Mouse (Mus musculus) heart, embryonic 16.5 days (tissue): ENCODE measurements around the gene Bptf. TPM values are rescaled to one million over a fixed set of nuclear protein-coding genes. Genes with fewer than 3 reads are reported as not detected.
"Not testable (repeated sequence)": the region's sequence is repeated elsewhere in the genome, so short reads cannot be mapped to it uniquely, and the experiment has no call there.

Experiments used
- ATAC-seq: fragments of 200-750 bp; cut with Nextera tagmentation; replicated peaks from 2 replicates; pipeline ENCODE4 v1.8.0; 2017; ENCODE audit warnings: moderate number of reproducible peaks; ENCODE audit not compliant: insufficient read depth, low FRiP score; ENCODE audit errors: extremely low read depth
- H3K27ac ChIP-seq: fragments of 300-500 bp; sonication (generic); 2 replicates; pipeline ENCODE4 v1.5.1; 2014; ENCODE audit warnings: mild to moderate bottlenecking, low read length, control low read depth, moderate library complexity
- H3K27me3 ChIP-seq: fragments of 300-500 bp; sonication (generic); 2 replicates; pipeline ENCODE4 v1.6.1; 2014; ENCODE audit warnings: low read length, mixed read lengths; ENCODE audit not compliant: control insufficient read depth, insufficient read depth
- H3K36me3 ChIP-seq: fragments of 300-500 bp; sonication (generic); 2 replicates; pipeline ENCODE4 v1.6.1; 2014; ENCODE audit not compliant: control insufficient read depth, insufficient read depth
- H3K4me1 ChIP-seq: fragments of 300-500 bp; sonication (generic); 2 replicates; pipeline ENCODE4 v1.6.1; 2014; ENCODE audit warnings: low read length, mixed read lengths; ENCODE audit not compliant: control insufficient read depth, insufficient read depth
- H3K4me2 ChIP-seq: fragments of 300-500 bp; sonication (generic); 2 replicates; pipeline ENCODE4 v1.6.1; 2014; ENCODE audit warnings: low read depth, mild to moderate bottlenecking, control low read depth, low read length
- H3K4me3 ChIP-seq: fragments of 300-500 bp; sonication (generic); 2 replicates; pipeline ENCODE4 v1.5.1; 2014; ENCODE audit warnings: mild to moderate bottlenecking, control low read depth, low read length
- H3K9ac ChIP-seq: fragments of 300-500 bp; sonication (generic); 2 replicates; pipeline ENCODE4 v1.6.1; 2014; ENCODE audit warnings: low read length, control low read depth
- H3K9me3 ChIP-seq: fragments of 300-500 bp; sonication (generic); replicated peaks from 2 replicates; pipeline ENCODE4 v1.6.1; 2016; ENCODE audit warnings: low read length; ENCODE audit not compliant: control insufficient read depth
- WGBS: fragments of 180-500 bp; shearing (Covaris S2); extraction: QIAGEN DNeasy Blood & Tissue Kit; methylation state at CpG from one replicate; pipeline ENCODE4 v1.1.7; 2014; 5-methylcytosine and 5-hydroxymethylcytosine counted together
- polyA plus RNA-seq: library from polyadenylated mRNA; unstranded; fragments of >200 nt; fragmentation: Nextera tagmentation; extraction: Ambion mirVana; gene quantifications from 2 replicates; pipeline ENCODE4 v1.2.1, GENCODE M21; 2015

Gene Bptf
- polyA plus RNA-seq, result 17.8 and 18.4 TPM in 2 replicates

DNA sequence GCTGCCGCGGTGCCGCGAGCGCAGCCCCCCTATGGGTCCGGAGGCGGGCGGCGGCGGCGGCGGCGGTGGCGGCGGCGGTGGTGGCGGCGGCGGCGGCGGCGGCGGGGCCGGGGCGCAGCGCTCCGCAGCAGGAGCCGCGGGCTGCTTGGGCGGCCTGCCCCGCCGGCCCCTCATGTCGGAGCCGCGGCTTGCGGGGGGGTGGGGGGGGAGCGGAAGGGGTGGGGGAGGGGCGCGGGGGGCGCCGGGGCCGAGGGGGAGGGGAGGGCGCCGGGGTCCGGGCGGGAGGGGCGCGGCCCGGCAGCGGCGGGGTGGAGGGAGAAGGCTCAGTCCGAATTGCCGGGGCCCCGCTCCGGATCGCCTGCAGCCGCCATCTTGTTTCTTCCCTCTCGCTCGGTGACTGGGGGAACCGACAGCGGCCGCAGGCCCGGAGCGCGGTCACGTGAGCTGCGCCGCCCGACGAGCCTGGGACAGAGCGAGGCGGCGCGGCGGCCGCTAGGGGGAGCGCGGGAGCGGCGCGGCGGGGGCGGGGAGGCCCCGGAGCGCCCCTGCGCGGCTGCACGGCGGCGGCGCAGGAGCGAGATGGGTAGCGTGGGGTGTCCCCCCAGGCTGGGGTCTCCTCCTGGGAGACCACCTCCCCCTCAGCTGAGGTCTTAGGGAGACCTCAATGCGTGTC is at the start of gene Bptf:
Bptf (minus strand) TSS at position 379 of the 673 bp plus-strand sequence.
- Histone ChIP-seq H3K4me1 (peaks cover 14% of the 10 kb centered on the region), H3K27ac (peak within 1 kb of the TSS; percentile 94), H3K9me3 (no peaks in the 10 kb centered on the region), H3K36me3 (no peaks in the 10 kb centered on the region), H3K9ac (peak within 1 kb of the TSS; percentile 96), H3K27me3 (no peaks in the 10 kb centered on the region), H3K4me2 (peak within 1 kb of the TSS; percentile 98), H3K4me3 (peak within 1 kb of the TSS; percentile 74)
- WGBS, result 0% methylated on average over 38 of the region's 94 CpGs
- ATAC-seq, result peak; percentile 96

DNA sequence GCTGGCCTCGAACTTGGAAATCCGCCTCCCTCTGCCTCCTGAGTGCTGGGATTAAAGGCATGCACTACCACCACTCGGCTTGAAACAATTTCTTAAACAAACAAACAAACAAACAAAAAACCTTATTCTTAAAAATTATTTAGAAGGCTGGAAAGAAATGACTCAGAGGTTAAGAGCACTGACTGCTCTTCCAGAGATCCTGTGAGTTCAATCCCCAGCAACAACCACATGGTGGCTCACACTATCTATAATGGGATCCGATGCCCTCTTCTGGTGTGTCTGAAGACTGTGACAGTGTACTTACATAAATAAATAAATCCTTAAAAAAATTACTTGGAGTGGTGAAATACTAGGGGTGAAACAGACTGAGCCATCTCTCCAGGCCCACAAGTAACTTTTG is 29.3 kb upstream of the Bptf start:
- H3K9ac ChIP-seq, result no peak overlapping the region
- no peak overlapping the region for H3K27ac ChIP-seq
- no peak overlapping the region for H3K4me2 ChIP-seq
- H3K4me3 ChIP-seq, result no peak overlapping the region
- H3K36me3 ChIP-seq, result peaks cover 2% of the 10 kb centered on the region; the same call in 1 of the 2 replicates
- H3K4me1 ChIP-seq, result peaks cover 13% of the 10 kb centered on the region
- no peak for ATAC-seq
- WGBS, result 82% methylated on average over 4 of the region's 4 CpGs
- no peaks in the 10 kb centered on the region for H3K9me3 ChIP-seq
- H3K27me3 ChIP-seq, result no peaks in the 10 kb centered on the region

DNA sequence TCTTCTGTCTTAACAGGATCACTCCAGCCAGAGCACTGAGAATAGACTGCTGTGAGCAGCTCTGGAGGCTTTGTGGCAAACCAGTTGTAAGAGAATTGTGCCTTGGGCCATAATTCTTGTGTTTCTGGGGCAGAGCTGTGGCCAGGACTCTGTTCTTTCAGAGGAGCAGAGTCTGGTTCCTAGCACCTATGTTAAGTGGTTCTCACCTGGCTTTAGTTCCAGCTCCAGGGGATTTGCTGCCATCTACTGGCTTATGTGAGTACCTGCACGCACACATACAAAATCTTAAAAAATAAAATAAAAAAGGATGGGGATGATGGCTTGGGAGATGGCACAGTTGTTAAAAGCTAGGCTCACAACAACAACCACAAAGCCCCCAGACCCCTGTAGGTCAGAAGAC is 27.1 kb upstream of the Bptf start:
- 77% methylated on average over 1 of the region's 1 CpGs for WGBS
- no peak for ATAC-seq
- Histone ChIP-seq H3K36me3 (no peaks in the 10 kb centered on the region), H3K4me1 (peaks cover 13% of the 10 kb centered on the region), H3K4me3 (no peak overlapping the region), H3K27me3 (no peaks in the 10 kb centered on the region), H3K27ac (no peak overlapping the region), H3K9me3 (no peaks in the 10 kb centered on the region), H3K9ac (no peak overlapping the region), H3K4me2 (no peak overlapping the region)

DNA sequence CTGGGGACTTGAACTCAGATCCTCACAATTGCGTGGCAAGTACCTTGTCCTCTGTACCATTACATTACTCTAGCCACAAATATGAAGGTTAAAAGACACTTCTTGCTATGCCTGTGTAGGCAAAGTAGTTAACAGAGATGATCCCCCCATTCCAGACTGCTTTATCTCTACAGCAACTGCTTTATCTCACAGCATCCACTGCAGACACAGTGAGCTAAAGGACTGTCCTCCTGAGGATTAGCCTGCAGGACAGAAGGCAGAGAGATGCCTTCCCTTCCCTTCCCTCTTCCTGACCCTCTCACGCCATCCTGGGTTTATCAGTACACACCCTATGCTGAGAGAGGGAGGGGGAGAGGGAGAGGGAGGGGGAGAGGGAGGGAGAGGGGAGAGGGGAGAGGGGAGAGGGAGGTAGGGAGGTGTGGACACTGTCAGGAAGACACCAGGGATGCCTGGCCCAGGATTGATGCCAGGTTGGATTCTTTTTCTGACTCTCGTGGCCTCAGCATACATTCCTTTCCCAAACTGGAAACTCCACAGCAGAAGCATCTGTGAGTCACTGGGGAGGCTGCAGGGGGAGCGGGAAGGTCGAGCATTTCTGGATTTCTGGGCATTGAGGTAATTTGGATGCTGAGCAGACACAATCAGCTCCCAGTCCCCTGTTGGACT is 25.2 kb upstream of the Bptf start:
- Histone ChIP-seq H3K4me3 (no peak overlapping the region), H3K9ac (peak overlapping the region; percentile 22; the same call in 1 of the 2 replicates), H3K36me3 (no peaks in the 10 kb centered on the region), H3K4me1 (peaks cover 13% of the 10 kb centered on the region), H3K4me2 (no peak overlapping the region; the same call in 1 of the 2 replicates), H3K27me3 (no peaks in the 10 kb centered on the region), H3K9me3 (no peaks in the 10 kb centered on the region), H3K27ac (peak overlapping the region; percentile 87)
- ATAC-seq, result peak; percentile 86
- 24% methylated on average over 5 of the region's 5 CpGs for WGBS

DNA sequence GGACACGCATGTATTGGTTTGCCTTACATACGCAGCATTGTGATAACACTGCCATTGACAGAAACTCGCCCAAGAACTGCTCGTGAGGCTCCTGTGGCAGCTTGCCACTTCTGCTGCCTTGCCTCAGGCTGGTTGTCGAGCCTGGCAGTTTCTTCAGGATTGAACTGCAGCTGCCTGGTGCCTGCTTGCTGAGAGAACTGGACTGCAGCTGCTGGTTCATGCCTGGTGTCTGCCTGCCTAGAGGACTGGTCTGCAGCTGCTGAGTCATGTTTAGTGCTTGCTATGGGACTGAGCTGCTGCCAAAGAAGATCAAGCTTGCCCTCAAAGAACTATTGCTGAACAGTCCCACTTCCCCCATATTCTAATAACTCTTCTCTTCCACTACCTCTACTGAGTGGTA is 23.4 kb upstream of the Bptf start:
- Histone ChIP-seq H3K4me1 (peaks cover 13% of the 10 kb centered on the region), H3K27ac (no peak overlapping the region), H3K4me3 (no peak overlapping the region), H3K36me3 (no peaks in the 10 kb centered on the region), H3K9ac (no peak overlapping the region), H3K9me3 (no peaks in the 10 kb centered on the region), H3K4me2 (no peak overlapping the region), H3K27me3 (no peaks in the 10 kb centered on the region)
- ATAC-seq, result no peak
- 77% methylated on average over 5 of the region's 5 CpGs for WGBS

DNA sequence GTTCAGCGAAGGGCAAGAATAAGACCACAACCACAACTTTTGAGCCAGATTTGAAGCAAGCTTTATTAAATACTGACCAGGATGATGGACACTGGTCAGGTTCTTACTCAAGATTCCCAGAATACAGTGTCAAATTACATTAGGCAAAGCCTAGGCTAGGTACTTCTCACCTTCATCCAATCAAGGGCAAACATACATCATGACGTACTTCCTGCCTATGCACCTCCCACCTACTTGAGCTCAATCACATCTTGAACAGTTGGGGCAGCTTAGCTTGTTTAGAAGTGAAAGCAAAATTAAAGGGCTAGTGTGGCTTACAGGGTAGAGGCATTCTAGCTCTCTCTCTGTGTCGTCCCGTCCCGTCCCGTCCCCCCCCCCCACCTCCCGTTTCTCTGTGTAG is 22.5 kb upstream of the Bptf start:
- no peaks in the 10 kb centered on the region for H3K27me3 ChIP-seq
- ATAC-seq, result no peak
- no peak overlapping the region for H3K27ac ChIP-seq
- H3K4me2 ChIP-seq, result no peak overlapping the region
- H3K4me3 ChIP-seq, result no peak overlapping the region
- H3K9me3 ChIP-seq, result no peaks in the 10 kb centered on the region
- 79% methylated on average over 7 of the region's 7 CpGs for WGBS
- peaks cover 13% of the 10 kb centered on the region for H3K4me1 ChIP-seq
- H3K9ac ChIP-seq, result no peak overlapping the region
- no peaks in the 10 kb centered on the region for H3K36me3 ChIP-seq

DNA sequence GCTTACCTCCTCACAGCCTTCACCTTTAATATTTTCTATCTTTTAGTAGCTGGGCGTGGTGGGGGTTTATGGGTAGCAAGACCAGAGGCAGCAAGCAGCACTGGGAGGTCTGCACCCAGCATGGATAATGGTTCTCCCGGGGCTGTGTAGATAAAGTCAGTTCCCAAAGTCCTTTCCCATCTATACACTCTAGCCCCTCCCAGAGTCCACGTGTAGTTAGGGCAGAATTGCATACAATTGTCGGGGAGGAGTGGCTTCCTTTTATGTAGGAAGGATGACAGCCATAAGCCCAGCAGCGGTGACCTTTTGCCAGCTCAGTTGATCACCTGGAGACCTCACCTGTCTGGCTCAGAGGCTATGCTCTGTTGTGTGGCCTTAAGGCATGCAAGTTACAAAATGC is 21.7 kb upstream of the Bptf start:
- H3K4me1 ChIP-seq, result peaks cover 13% of the 10 kb centered on the region
- H3K27me3 ChIP-seq, result no peaks in the 10 kb centered on the region
- no peak overlapping the region for H3K4me2 ChIP-seq
- no peak for ATAC-seq
- 73% methylated on average over 5 of the region's 5 CpGs for WGBS
- H3K9ac ChIP-seq, result no peak overlapping the region
- H3K36me3 ChIP-seq, result no peaks in the 10 kb centered on the region
- no peak overlapping the region for H3K27ac ChIP-seq
- no peaks in the 10 kb centered on the region for H3K9me3 ChIP-seq
- no peak overlapping the region for H3K4me3 ChIP-seq

DNA sequence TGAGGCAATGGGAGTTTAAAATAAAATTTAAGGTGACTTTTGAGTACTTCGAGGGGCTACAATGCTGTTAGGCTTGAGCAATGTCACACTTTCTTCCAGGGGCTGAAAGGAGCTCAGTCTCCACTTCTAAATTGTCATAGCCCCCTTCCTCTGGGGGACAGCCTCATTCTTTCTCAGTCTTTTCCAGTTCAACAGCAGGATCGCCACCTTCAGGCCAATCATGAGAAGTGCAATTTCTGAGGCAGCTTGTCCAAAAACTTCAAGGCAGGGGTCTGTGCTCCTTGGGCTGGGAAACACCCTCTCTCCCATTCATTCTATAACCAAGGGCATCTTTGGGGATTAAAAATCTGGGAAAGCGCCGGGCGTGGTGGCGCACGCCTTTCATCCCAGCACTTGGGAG is 19.9 kb upstream of the Bptf start:
- no peaks in the 10 kb centered on the region for H3K9me3 ChIP-seq
- no peak overlapping the region for H3K4me2 ChIP-seq

DNA sequence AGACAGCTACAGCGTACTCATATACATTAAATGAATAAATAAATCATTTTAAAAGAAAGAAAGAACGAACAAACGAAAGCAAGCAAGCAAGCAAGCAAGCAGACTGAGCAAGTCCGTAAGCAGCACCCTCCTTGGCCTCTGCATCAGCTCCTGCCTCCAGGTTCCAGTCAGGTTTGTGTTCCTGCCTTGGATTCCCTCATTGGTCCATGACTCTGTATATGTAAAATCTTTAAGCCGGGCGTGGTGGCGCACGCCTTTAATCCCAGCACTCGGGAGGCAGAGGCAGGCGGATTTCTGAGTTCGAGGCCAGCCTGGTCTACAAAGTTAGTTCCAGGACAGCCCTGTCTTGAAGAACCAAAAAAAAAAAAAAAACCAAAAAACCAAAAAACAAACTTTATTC is 12.0 kb upstream of the Bptf start:
- not testable (repeated sequence) for H3K4me1 ChIP-seq, H3K27me3 ChIP-seq, H3K9me3 ChIP-seq, H3K4me3 ChIP-seq, H3K4me2 ChIP-seq, H3K36me3 ChIP-seq, H3K9ac ChIP-seq, ATAC-seq, H3K27ac ChIP-seq
- WGBS, result 92% methylated on average over 11 of the region's 11 CpGs

More for the DNA sequence above, 19.9 kb upstream of the Bptf start:
- Histone ChIP-seq H3K4me1 (peaks cover 3% of the 10 kb centered on the region), H3K36me3 (no peaks in the 10 kb centered on the region), H3K9ac (no peak overlapping the region), H3K4me3 (no peak overlapping the region), H3K27ac (no peak overlapping the region), H3K27me3 (no peaks in the 10 kb centered on the region)
- no peak for ATAC-seq
- WGBS, result 75% methylated on average over 7 of the region's 7 CpGs
